ENCODE assay signal across 16 mouse cellular contexts in the genomic region with DNA sequence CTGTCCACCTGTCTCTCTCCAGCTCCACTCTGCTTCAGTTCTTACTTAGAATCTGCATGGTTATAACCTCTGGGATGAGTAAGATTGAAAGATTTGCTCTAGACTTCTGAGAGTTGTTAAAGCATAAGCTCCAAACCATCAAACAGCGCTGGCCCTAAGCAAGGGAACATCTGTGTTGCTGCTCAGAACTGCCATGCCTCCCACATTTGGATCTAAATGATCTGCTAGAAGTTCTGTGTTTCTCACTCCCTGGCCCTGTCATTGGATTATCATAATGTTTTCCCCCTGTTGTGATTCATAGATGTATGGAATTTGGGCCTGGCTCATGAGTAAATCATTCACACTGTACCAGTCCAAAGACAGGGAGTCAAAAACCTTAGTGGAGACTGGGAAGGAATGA.
DNase-seq lines count a peak whose midpoint lies in the region; ATAC-seq lines count a peak whose summit lies in the region.
"Had no signal": no experiment of that assay in that cellular context is flagged by ENCODE, and none has a peak within 500 bp of the region (broad histone marks: within the 10 kb centered on the region; RNA-seq: fewer than 3 reads in every experiment).

No protein-coding gene starts in this region.

- peak; percentile 88 for ATAC-seq in frontal cortex, adult (ENCODE audit: low TSS enrichment)
- ATAC-seq: forebrain, embryonic 13.5 days; forebrain, embryonic 15.5 days; forebrain, postnatal 0 days had no signal

- DNase-seq in frontal cortex, postnatal 25 days (ENCODE audit: low spot score in 2 of 2) = no peak
- DNase-seq in right cerebral cortex, adult 18-20 months = peak; percentile 11
- DNase-seq in right cerebral cortex, postnatal 25 days = no peak
- DNase-seq in urinary bladder, adult 18-20 months (ENCODE audit: low spot score in 2 of 2) = no peak
- DNase-seq: adrenal gland, adult 2 months; adrenal gland, postnatal 10 days; adrenal gland, postnatal 25 days; cerebellum, adult 11-12 months; cerebellum, adult 2 months; cerebellum, adult 9-10 months; cerebellum, postnatal 10 days; cerebellum, postnatal 25 days; forebrain, postnatal 0 days had no signal
